Mouse (Mus musculus) ES-E14 (cell line): ENCODE results near the gene B230217C12Rik. TPM values are rescaled to one million over a fixed set of nuclear protein-coding genes. Genes with fewer than 3 reads are reported as not detected.
A peak's percentile ranks its signal among the peaks of the same experiment; 100 is the strongest.

Experiments used
- DNase-seq: peaks from one replicate; pipeline ENCODE4 v3.0.0-alpha.2; 2013; ENCODE audit warnings: low read depth, low spot score
- H3K27ac ChIP-seq: 2 replicates; pipeline ENCODE4 v1.5.1; 2012; ENCODE audit warnings: low read depth, mild to moderate bottlenecking, low read length, moderate library complexity, mixed read lengths; ENCODE audit not compliant: poor library complexity, insufficient read depth, severe bottlenecking
- H3K36me3 ChIP-seq: 2 replicates; pipeline ENCODE4 v1.6.1; 2012; ENCODE audit warnings: mild to moderate bottlenecking, low read length, moderate library complexity, mixed read lengths; ENCODE audit not compliant: control insufficient read depth, poor library complexity, insufficient read depth, severe bottlenecking
- H3K4me1 ChIP-seq, 2 experiments: fragments of 150-350 bp in 1 of 2; sonication (generic) in 1 of 2; 2 replicates each; pipeline ENCODE4 v1.6.1; 2012; ENCODE audit warnings: low read length in 2 of 2, mild to moderate bottlenecking in 1 of 2, mixed read lengths in 1 of 2; ENCODE audit not compliant: control insufficient read depth in 2 of 2, insufficient read depth in 2 of 2, poor library complexity in 1 of 2
- H3K4me3 ChIP-seq, 2 experiments: fragments of 150-350 bp in 1 of 2; sonication (generic) in 1 of 2; 2 replicates each; pipeline ENCODE4 v1.5.1; 2012; ENCODE audit warnings: low read length in 2 of 2, low read depth in 1 of 2, mild to moderate bottlenecking in 1 of 2, mixed read lengths in 1 of 2; ENCODE audit not compliant: insufficient read depth in 1 of 2, poor library complexity in 1 of 2, severe bottlenecking in 1 of 2
- H3K9ac ChIP-seq: 2 replicates; pipeline ENCODE4 v1.6.1; 2012; ENCODE audit warnings: low read depth, mild to moderate bottlenecking, low read length, mixed read lengths; ENCODE audit not compliant: poor library complexity, insufficient read depth, severe bottlenecking
- H3K9me3 ChIP-seq: fragments of 150-350 bp; sonication (generic); 2 replicates; pipeline ENCODE4 v1.6.1; 2012; ENCODE audit warnings: low read depth, mild to moderate bottlenecking, low read length; ENCODE audit not compliant: control insufficient read depth, insufficient read depth
- CHD2 ChIP-seq: IDR thresholded peaks from 2 replicates; pipeline ENCODE4 v1.6.1; 2014; ENCODE audit warnings: mild to moderate bottlenecking, low read depth, low read length, inconsistent platforms
- HCFC1 ChIP-seq: IDR thresholded peaks from 2 replicates; pipeline ENCODE4 v1.6.1; 2012; ENCODE audit warnings: low read length, inconsistent platforms, borderline replicate concordance; ENCODE audit not compliant: insufficient read depth
- MAFK ChIP-seq: IDR thresholded peaks from 2 replicates; pipeline ENCODE4 v1.6.1; 2014; ENCODE audit warnings: mild to moderate bottlenecking, low read depth, low read length, inconsistent platforms; ENCODE audit not compliant: insufficient read depth
- ZC3H11A ChIP-seq: IDR thresholded peaks from 2 replicates; pipeline ENCODE4 v1.6.1; 2012; ENCODE audit warnings: low read depth, mild to moderate bottlenecking, inconsistent platforms, low read length, borderline replicate concordance
- ZNF384 ChIP-seq: IDR thresholded peaks from 2 replicates; pipeline ENCODE4 v1.6.1; 2012; ENCODE audit warnings: low read depth, low read length, inconsistent platforms
- in situ Hi-C, 2 experiments: fragments of 600-800 bp; cut with MboI; formaldehyde crosslinking; loops; one replicate each; pipeline ENCODE4 v1.15.1; 2025; ENCODE audit warnings: low sequenced_read_pairs in 2 of 2, inconsistent platforms in 1 of 2; ENCODE audit not compliant: unreplicated experiment in 2 of 2
- total RNA-seq: library from RNA; depleted of rRNA; stranded (reverse); fragments of 300-350 nt; gene quantifications from 2 replicates; pipeline ENCODE4 v1.2.3, GENCODE M21; 2012

B230217C12Rik gene
- total RNA-seq, 1 experiment = 4.1 TPM

- Histone ChIP-seq H3K36me3 (peaks cover 63% of the 10 kb centered on the region), H3K4me1 (peaks cover 14 to 71% of the 10 kb centered on the region in 2 experiments)
Observed at GRCm38 (mm10) chr11:97813746-97814515, 26.6 kb upstream of the B230217C12Rik start.

DNA sequence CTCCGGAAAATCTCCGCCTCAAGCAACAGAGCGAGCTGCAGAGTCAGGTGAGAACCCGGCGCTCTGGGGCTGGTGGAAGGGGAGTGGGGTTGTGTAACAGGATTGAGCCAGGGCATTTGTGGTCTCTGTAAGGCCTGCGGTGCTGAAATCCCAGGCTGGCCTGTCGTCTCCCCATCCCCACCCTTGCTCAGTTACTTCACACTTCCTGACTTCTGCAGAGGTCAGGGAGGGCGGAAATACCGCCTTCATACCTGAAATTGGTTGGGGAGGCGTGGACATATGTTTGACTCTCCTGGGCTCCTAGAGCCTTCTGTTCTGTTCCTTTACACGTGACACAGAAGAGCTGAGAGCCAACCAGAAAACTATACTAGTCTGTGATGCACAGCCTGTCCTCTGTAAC, 24.8 kb upstream of the B230217C12Rik start:
- Histone ChIP-seq H3K4me1 (peaks cover 17 to 64% of the 10 kb centered on the region in 2 experiments), H3K4me3 (no peak overlapping the region), H3K9me3 (no peaks in the 10 kb centered on the region), H3K27ac (peak overlapping the region; percentile 24; the same call in 1 of the 2 replicates), H3K36me3 (peaks cover 57% of the 10 kb centered on the region), H3K9ac (0 out of 2 replicates have a peak overlapping the region, but pooled peaks have one; percentile 15)
- TF ChIP-seq CHD2 = no peak
- TF ChIP-seq ZNF384 = no peak
- TF ChIP-seq HCFC1 = no peak
- no peak for TF ChIP-seq ZC3H11A
- TF ChIP-seq MAFK = no peak
- no peak for DNase-seq
- in situ Hi-C loops = no loop called here

More at GRCm38 (mm10) chr11:97813746-97814515, 26.6 kb upstream of the B230217C12Rik start:
- peak overlapping the region; percentile 2; the same call in 1 of the 2 replicates for H3K9ac ChIP-seq
- in situ Hi-C loops = no loop called here
- no peaks in the 10 kb centered on the region for H3K9me3 ChIP-seq
- no peak overlapping the region for H3K4me3 ChIP-seq
- no peak overlapping the region for H3K27ac ChIP-seq
- no peak for TF ChIP-seq ZC3H11A
- no peak for TF ChIP-seq HCFC1
- TF ChIP-seq ZNF384 = no peak
- TF ChIP-seq CHD2 = no peak
- TF ChIP-seq MAFK = no peak
- DNase-seq = no peak

DNA sequence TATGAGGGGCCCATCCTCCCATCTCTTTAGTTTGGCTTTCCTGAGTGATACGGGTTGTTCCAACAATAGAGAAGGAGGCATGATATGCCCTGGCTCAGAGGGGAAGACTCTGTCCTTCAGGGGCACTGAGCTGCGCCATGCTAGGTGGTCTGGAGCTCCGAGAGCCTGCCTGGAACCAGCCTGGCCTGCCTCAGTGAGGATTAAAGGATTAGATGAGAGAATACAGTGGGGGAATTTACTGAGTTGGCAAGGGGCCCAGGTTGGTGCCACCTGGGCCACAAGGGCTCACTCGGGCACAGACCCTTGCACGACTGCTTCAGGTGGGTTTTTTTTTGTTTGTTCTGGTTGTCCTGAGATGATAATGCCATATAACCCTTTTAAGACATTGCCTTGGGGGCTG, 24.4 kb upstream of the B230217C12Rik start:
- in situ Hi-C loops = no loop called here
- H3K36me3 ChIP-seq = peaks cover 57% of the 10 kb centered on the region
- H3K9ac ChIP-seq = no peak overlapping the region
- no peak overlapping the region for H3K4me3 ChIP-seq
- DNase-seq = no peak
- H3K9me3 ChIP-seq = no peaks in the 10 kb centered on the region
- peak overlapping the region; percentile 14; the same call in 1 of the 2 replicates for H3K27ac ChIP-seq
- no peak for TF ChIP-seq MAFK
- TF ChIP-seq ZNF384 = no peak
- peaks cover 17 to 62% of the 10 kb centered on the region in 2 experiments for H3K4me1 ChIP-seq

GRCm38 (mm10) chr11:97816916-97817315, 23.7 kb upstream of the B230217C12Rik start:
- Histone ChIP-seq H3K4me3 (no peak overlapping the region), H3K36me3 (peaks cover 56% of the 10 kb centered on the region), H3K9me3 (no peaks in the 10 kb centered on the region), H3K9ac (peak overlapping the region; percentile 8), H3K4me1 (peaks cover 17 to 56% of the 10 kb centered on the region in 2 experiments), H3K27ac (peak overlapping the region; percentile 50; the same call in 1 of the 2 replicates)
- TF ChIP-seq HCFC1 (no peak), ZNF384 (no peak), CHD2 (no peak), MAFK (no peak), ZC3H11A (no peak)
- in situ Hi-C loops = no loop called here
- no peak for DNase-seq
